Mouse (Mus musculus) lung, embryonic 14.5 days (tissue): ENCODE data around the gene Flrt2. TPM values are rescaled to one million over a fixed set of nuclear protein-coding genes. Genes with fewer than 3 reads are reported as not detected.

Experiments used
- ATAC-seq: fragments of 200-750 bp; cut with Nextera tagmentation; 2 replicates; pipeline ENCODE4 v1.8.0; 2017; ENCODE audit warnings: mild to moderate bottlenecking, moderate TSS enrichment, moderate library complexity; ENCODE audit not compliant: insufficient read depth
- DNase-seq: peaks from one replicate; pipeline ENCODE4 v3.0.0-alpha.2; 2015
- H3K27ac ChIP-seq: fragments of 300-500 bp; sonication (generic); 2 replicates; pipeline ENCODE4 v1.5.1; 2014; ENCODE audit warnings: low read depth, mild to moderate bottlenecking, moderate library complexity
- H3K27me3 ChIP-seq: fragments of 300-500 bp; sonication (generic); 2 replicates; pipeline ENCODE4 v1.6.1; 2014; ENCODE audit warnings: low read length, control low read depth; ENCODE audit not compliant: insufficient read depth
- H3K36me3 ChIP-seq: fragments of 300-500 bp; sonication (generic); 2 replicates; pipeline ENCODE4 v1.6.1; 2014; ENCODE audit warnings: control low read depth; ENCODE audit not compliant: insufficient read depth
- H3K4me1 ChIP-seq: fragments of 300-500 bp; sonication (generic); 2 replicates; pipeline ENCODE4 v1.6.1; 2014; ENCODE audit warnings: antibody characterized with exemption, control low read depth; ENCODE audit not compliant: insufficient read depth
- H3K4me2 ChIP-seq: fragments of 300-500 bp; sonication (generic); 2 replicates; pipeline ENCODE4 v1.6.1; 2014; ENCODE audit warnings: mild to moderate bottlenecking
- H3K4me3 ChIP-seq: fragments of 300-500 bp; sonication (generic); 2 replicates; pipeline ENCODE4 v1.5.1; 2014; ENCODE audit warnings: low read depth, low read length
- H3K9ac ChIP-seq: fragments of 300-500 bp; sonication (generic); 2 replicates; pipeline ENCODE4 v1.6.1; 2014
- H3K9me3 ChIP-seq: fragments of 300-500 bp; sonication (generic); 2 replicates; pipeline ENCODE4 v1.6.1; 2016; ENCODE audit warnings: low read depth, low read length, control low read depth
- CTCF ChIP-seq: IDR thresholded peaks from 2 replicates; pipeline ENCODE4 v1.5.1; 2016; ENCODE audit warnings: antibody characterized with exemption, low read depth
- WGBS: fragments of 180-500 bp; shearing (Covaris S2); extraction: QIAGEN DNeasy Blood & Tissue Kit; methylation state at CpG from one replicate; pipeline ENCODE4 v1.1.7; 2014; 5-methylcytosine and 5-hydroxymethylcytosine counted together
- polyA plus RNA-seq: library from polyadenylated mRNA; unstranded; fragments of >200 nt; fragmentation: Nextera tagmentation; extraction: Ambion mirVana; gene quantifications from 2 replicates; pipeline ENCODE4 v1.2.1, GENCODE M21; 2014

Flrt2 gene
- polyA plus RNA-seq, 1 experiment from 2014 or later: 14.1 TPM

- H3K27ac ChIP-seq: no peak overlapping the region
- no peaks in the 10 kb centered on the region for H3K9me3 ChIP-seq
- 10% methylated on average over 9 of the region's 9 CpGs for WGBS
- ATAC-seq (no peak), DNase-seq (peak; percentile 78)
- no peak overlapping the region for H3K4me3 ChIP-seq
- H3K27me3 ChIP-seq: peaks cover 7% of the 10 kb centered on the region
- no peaks in the 10 kb centered on the region; the same call in 1 of the 2 replicates for H3K4me1 ChIP-seq
- H3K9ac ChIP-seq: no peak overlapping the region
- H3K4me2 ChIP-seq: no peak overlapping the region
- no peaks in the 10 kb centered on the region for H3K36me3 ChIP-seq
- TF ChIP-seq CTCF: peak; percentile 71
Measured at GRCm38 (mm10) chr12:95690819-95691218, 1.2 kb upstream of the Flrt2 start.

GRCm38 (mm10) chr12:95692948-95693650, 1.1 kb downstream of the Flrt2 start:
- TF ChIP-seq CTCF: no peak
- Histone ChIP-seq H3K27me3 (peaks cover 7% of the 10 kb centered on the region), H3K4me3 (peak overlapping the region; percentile 73), H3K9me3 (no peaks in the 10 kb centered on the region), H3K4me2 (peak overlapping the region; percentile 79), H3K36me3 (no peaks in the 10 kb centered on the region), H3K9ac (peak overlapping the region; percentile 77; the same call in 1 of the 2 replicates), H3K27ac (no peak overlapping the region), H3K4me1 (peaks cover 6% of the 10 kb centered on the region; the same call in 1 of the 2 replicates)
- ATAC-seq (no peak), DNase-seq (peak; percentile 32)
- 11% methylated on average over 13 of the region's 13 CpGs for WGBS

GRCm38 (mm10) chr12:95693651-95694471, 1.8 kb downstream of the Flrt2 start:
- Histone ChIP-seq H3K9me3 (no peaks in the 10 kb centered on the region), H3K9ac (peak overlapping the region; percentile 77), H3K27ac (no peak overlapping the region; the same call in 1 of the 2 replicates), H3K27me3 (peaks cover 7% of the 10 kb centered on the region), H3K4me1 (peaks cover 6% of the 10 kb centered on the region; the same call in 1 of the 2 replicates), H3K4me3 (peak overlapping the region; percentile 73), H3K36me3 (no peaks in the 10 kb centered on the region), H3K4me2 (peak overlapping the region; percentile 79)
- DNase-seq: peak; percentile 64
- peak; percentile 6; the same call in 1 of the 2 replicates for ATAC-seq
- TF ChIP-seq CTCF: no peak; the same call in 1 of the 2 replicates
- WGBS: 1% methylated on average over 28 of the region's 28 CpGs

GRCm38 (mm10) chr12:95694507-95694906, 2.5 kb downstream of the Flrt2 start:
- H3K4me2 ChIP-seq: peak overlapping the region; percentile 79
- no peak for TF ChIP-seq CTCF
- H3K27me3 ChIP-seq: peaks cover 7% of the 10 kb centered on the region
- H3K36me3 ChIP-seq: no peaks in the 10 kb centered on the region
- H3K9me3 ChIP-seq: no peaks in the 10 kb centered on the region
- DNase-seq (peak; percentile 44), ATAC-seq (no peak)
- WGBS: under 1% methylated on average over 8 of the region's 8 CpGs
- peak overlapping the region; percentile 6; the same call in 1 of the 2 replicates for H3K27ac ChIP-seq
- H3K4me1 ChIP-seq: peaks cover 6% of the 10 kb centered on the region; the same call in 1 of the 2 replicates
- H3K9ac ChIP-seq: peak overlapping the region; percentile 77
- H3K4me3 ChIP-seq: peak overlapping the region; percentile 73

- peak; percentile 54 for TF ChIP-seq CTCF
- H3K4me2 ChIP-seq: peak overlapping the region; percentile 79
- under 1% methylated on average over 60 of the region's 68 CpGs for WGBS
Measured at GRCm38 (mm10) chr12:95694991-95695833, 3.2 kb downstream of the Flrt2 start.

GRCm38 (mm10) chr12:95695834-95696521, 4.0 kb downstream of the Flrt2 start:
- Histone ChIP-seq H3K27ac (peak overlapping the region; percentile 93), H3K9ac (peak overlapping the region; percentile 77), H3K36me3 (no peaks in the 10 kb centered on the region), H3K9me3 (no peaks in the 10 kb centered on the region), H3K4me1 (peaks cover 6% of the 10 kb centered on the region; the same call in 1 of the 2 replicates), H3K27me3 (peaks cover 7% of the 10 kb centered on the region), H3K4me3 (peak overlapping the region; percentile 73), H3K4me2 (peak overlapping the region; percentile 79)
- DNase-seq: peak; percentile 40
- peak; percentile 1; the same call in 1 of the 2 replicates for ATAC-seq
- TF ChIP-seq CTCF: no peak; the same call in 1 of the 2 replicates
- WGBS: 1% methylated on average over 28 of the region's 28 CpGs

More at GRCm38 (mm10) chr12:95694991-95695833, 3.2 kb downstream of the Flrt2 start:
- H3K4me3 ChIP-seq: peak overlapping the region; percentile 73
- peak overlapping the region; percentile 93 for H3K27ac ChIP-seq
- peaks cover 7% of the 10 kb centered on the region for H3K27me3 ChIP-seq
- H3K9me3 ChIP-seq: no peaks in the 10 kb centered on the region
- H3K36me3 ChIP-seq: no peaks in the 10 kb centered on the region
- peak; percentile 93 for ATAC-seq
- peak; percentile 91 for DNase-seq
- H3K9ac ChIP-seq: peak overlapping the region; percentile 77
- H3K4me1 ChIP-seq: peaks cover 6% of the 10 kb centered on the region; the same call in 1 of the 2 replicates
